Mouse (Mus musculus) brown adipose tissue, adult 24 weeks (tissue): ENCODE measurements around the gene Mien1. TPM values are rescaled to one million over a fixed set of nuclear protein-coding genes. Genes with fewer than 3 reads are reported as not detected.

ENCODE experiments used
- H3K27ac ChIP-seq: fragments of 200-500 bp; replicated peaks from 2 replicates; pipeline ENCODE4 v1.5.1; 2012; ENCODE audit warnings: low read depth, mild to moderate bottlenecking, low read length
- H3K4me1 ChIP-seq: fragments of 200-500 bp; 2 replicates; pipeline ENCODE4 v1.6.1; 2012; ENCODE audit warnings: low read length, mixed read lengths; ENCODE audit not compliant: control insufficient read depth, insufficient read depth, insufficient read length
- H3K4me3 ChIP-seq: fragments of 200-500 bp; 2 replicates; pipeline ENCODE4 v1.5.1; 2012; ENCODE audit warnings: low read depth, mild to moderate bottlenecking, low read length, moderate library complexity; ENCODE audit not compliant: insufficient read depth
- polyA plus RNA-seq: library from polyadenylated mRNA; stranded (reverse); fragments of >200 nt; gene quantifications from 2 replicates; pipeline ENCODE4 v1.2.4, GENCODE M21; 2012; ENCODE audit not compliant: missing spikeins, insufficient read depth, insufficient read length

The Mien1 gene
- polyA plus RNA-seq, 1 experiment = 141 TPM

DNA sequence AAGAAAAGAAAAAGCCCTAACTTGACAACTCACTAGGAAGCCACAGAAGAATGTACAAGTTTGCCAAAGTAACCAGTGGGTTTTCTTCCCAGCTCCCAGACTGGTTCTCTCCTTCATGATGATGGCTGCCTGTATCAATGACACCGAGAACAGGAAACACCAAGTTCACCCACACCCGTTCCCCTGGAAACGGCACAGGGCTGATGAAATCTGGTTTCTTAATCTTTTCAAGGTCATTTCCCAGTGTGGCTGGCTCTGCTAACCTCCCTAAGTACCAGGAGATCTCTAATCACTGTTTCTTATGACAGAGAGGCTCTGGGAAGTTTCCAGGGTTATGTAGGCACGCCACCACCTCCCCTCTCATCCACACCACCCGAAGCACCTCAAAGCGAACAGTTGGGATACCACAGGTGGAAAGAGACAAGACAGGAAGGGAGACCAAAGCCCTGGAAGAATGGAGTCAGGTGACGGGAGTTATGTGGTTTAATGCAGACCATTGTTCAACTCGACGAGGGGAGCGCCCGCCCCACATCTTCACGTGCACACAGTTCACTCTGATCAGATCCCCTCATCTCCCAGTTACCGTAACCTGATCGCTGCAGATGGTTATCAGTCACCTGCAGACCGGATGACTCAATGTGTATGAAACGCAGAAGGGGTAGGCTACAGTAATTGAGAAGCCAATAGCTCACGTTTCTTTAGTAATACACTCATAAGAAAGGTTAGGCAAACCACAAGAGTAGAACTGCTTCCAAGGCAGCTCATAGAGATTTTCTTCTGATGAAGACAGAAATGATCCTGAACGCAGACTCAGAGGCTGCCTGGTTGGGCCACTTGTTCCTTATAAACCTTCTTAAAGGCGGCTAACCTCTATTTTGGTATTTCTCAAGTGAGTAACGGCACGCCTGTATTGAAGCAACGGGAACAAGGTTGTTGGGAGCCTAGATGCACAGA is 31.2 kb upstream of the Mien1 start:
- Histone ChIP-seq H3K4me3 (no peak overlapping the region), H3K27ac (no peak overlapping the region), H3K4me1 (no peaks in the 10 kb centered on the region)

DNA sequence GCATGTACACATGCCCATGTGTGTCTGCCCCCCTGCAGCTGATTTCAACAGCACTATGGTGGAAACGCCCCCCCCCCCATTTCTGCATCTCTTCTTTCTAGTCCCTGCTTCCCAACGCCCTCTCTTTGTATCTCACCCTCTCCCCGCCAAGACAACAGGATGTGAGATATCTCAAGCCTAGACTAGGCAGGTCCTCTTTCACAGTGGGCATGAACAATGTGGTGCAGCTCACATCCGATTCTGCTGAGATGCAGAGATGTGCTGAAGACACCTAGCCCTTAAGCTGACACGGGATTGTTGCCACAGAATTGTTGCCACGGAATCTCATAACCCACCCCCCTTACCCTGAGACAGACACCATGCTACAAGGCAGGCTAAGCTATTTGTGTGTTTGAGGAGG is 25.7 kb upstream of the Mien1 start:
- Histone ChIP-seq H3K4me1 (no peaks in the 10 kb centered on the region), H3K4me3 (no peak overlapping the region), H3K27ac (no peak overlapping the region)

DNA sequence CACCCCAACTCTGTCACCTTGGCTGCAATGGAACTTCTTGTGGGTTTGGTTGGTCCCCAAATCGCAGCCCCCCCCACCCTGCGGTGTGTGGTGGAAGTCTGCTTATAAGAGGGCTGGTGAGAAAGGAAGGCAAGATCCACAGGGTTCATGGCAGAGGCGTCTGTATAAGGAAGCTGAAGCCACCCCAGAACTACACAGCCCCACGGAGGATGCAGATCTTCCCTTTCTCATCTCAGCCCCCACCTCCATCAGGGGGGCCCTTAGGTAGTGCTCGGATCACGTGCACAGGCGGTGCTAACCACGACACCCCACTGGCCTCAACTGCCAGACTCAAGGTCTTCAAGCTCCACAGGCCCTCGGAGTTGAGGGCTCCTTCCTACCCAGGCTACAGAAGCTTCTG is 25.1 kb upstream of the Mien1 start:
- H3K27ac ChIP-seq = no peak overlapping the region
- no peaks in the 10 kb centered on the region for H3K4me1 ChIP-seq

DNA sequence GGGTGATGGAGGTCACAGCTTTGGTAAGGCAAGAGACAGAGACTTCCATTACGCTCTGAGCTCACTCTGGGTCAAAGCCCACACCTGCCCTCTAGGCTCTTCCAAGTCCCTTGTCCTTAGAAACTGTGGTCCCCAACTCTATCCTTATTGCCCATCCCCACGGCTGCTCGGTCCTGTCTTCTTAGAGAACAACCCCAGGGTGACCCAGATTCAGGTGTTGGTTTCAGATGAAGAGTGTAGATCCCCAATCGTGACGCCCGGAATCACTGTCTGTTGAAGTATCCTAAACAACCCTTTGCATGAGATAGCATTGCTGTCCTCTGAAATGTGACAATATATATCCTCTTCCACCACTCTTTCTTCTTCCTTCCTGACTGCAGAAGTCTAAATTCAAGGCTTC is 23.5 kb upstream of the Mien1 start:
- H3K27ac ChIP-seq = no peak overlapping the region
- H3K4me3 ChIP-seq = no peak overlapping the region
- H3K4me1 ChIP-seq = no peaks in the 10 kb centered on the region

More for the DNA sequence above, 25.1 kb upstream of the Mien1 start:
- no peak overlapping the region for H3K4me3 ChIP-seq

DNA sequence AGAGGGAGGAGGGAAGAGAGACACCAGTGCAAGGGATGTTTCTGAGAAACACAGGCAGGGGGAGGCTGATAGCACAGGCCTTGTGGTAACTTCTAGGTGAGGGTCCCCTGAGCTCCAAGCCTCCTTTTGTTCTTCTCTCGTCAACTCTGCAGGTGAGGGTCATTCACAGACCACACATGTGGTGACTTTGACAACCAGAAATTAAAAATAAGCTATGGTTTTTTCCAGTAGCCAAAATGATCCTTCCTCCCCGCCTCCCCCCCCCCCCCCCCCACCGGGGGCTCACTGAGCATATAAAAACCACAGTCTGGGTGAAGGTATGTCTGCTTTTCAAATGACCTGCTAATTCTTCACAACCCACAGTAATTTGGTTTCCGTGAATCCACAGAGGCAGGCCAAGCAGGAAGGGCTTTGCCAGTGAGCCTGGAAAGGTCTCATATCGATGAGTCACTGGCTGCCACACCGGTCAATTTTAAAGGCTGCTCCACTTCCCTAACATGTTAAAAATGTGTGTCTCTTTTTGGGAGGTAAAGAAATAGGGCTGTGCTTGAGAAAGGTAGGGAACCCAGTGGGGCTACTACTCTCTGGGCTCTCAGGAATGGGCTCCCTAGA is 22.4 kb upstream of the Mien1 start:
- Histone ChIP-seq H3K27ac (no peak overlapping the region), H3K4me3 (no peak overlapping the region), H3K4me1 (no peaks in the 10 kb centered on the region)

DNA sequence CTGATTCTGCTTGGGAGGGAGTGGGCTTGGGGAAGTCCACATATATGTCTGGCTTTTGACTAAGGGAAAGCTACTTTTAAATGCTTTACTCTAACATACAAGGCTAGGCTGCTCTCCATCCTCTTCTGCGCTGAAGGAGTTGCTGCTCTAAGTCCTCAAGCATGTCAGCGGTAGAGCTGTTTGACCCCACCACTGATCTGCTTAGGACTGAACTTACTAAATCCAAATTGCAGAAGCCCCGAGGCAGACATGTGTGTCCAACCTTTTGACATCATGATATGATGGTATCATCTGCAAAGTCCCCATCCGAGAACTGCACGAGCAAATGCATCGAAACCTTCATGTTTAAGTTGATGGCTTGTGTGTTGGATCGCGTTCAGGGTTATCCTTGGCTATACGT is 21.1 kb upstream of the Mien1 start:
- Histone ChIP-seq H3K4me1 (no peaks in the 10 kb centered on the region), H3K27ac (no peak overlapping the region), H3K4me3 (no peak overlapping the region)

DNA sequence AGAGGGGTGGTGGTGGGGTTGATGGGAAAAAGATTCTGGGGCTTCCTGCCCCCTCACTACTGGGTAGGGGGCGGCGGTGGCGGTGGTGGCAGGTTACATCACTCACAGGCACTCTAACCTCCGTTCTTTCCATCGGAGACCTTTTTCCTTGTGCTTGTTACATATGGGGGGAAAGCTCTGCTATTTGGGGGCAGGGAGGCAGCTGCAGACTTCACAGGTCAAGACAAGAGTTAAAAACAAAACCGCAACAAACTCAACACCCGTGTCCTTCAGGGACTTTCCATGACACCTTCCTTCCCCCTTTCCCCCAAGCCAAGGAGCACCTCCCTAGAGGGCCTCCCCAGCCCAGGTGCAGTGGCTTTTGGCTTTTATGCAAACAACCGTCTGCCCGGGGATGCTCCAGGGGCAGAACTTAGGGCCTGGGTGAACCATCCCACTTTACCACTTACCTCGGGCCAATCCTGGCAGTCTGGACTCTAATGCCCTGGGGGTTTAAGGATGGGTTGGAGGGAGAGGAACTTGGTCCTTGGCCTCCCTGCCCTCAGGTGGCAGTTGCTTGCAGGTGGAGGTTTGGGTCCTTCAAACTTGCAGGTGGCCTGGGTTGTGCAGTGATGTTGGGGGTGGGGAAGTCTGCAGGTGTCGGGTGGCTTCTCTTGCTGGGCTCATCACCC is 20.4 kb upstream of the Mien1 start:
- Histone ChIP-seq H3K27ac (no peak overlapping the region), H3K4me3 (no peak overlapping the region), H3K4me1 (no peaks in the 10 kb centered on the region)

DNA sequence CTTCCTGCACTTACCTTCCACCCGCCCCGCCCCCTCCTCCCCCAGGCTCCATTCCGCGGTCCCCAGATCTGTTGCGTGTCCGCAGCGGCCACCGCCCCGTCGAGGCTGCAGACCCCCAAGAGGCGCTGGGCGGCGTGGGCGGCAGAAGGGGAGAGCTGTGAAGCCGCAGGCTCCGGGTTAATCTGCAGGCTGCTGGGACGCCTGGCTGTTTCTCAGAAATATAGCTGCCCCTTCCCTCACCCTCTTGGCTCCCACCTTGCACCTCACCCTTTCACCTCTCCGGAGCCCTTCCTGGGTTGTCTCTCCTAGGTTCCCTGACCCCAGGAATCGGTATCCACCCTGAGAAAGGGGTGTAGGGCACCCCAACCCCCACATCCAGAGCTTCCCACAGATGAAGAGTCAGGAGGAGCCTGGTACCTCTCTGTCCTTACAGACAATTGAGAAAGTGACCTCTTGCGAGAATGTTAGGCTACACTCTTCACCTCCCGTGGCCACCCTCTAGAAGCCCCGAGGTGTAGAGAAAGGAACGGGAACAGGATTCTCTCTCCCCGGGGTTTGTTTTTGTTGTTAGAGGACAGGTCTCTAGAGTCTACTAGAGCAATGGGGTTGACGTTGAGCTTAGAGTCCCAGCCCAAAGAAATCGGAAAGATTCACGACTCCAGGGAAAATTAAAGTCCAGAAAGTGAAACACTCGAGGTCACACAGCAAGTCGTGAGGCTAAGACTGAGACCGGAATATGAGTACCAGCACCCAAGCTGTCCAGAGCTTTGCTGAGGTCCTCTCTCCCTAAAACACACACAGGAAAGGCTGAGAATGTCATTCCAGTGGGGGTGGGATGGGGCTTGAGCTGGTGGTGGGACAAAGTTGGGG is 19.6 kb upstream of the Mien1 start:
- Histone ChIP-seq H3K4me3 (peak overlapping the region; percentile 69), H3K27ac (no peak overlapping the region), H3K4me1 (no peaks in the 10 kb centered on the region)

DNA sequence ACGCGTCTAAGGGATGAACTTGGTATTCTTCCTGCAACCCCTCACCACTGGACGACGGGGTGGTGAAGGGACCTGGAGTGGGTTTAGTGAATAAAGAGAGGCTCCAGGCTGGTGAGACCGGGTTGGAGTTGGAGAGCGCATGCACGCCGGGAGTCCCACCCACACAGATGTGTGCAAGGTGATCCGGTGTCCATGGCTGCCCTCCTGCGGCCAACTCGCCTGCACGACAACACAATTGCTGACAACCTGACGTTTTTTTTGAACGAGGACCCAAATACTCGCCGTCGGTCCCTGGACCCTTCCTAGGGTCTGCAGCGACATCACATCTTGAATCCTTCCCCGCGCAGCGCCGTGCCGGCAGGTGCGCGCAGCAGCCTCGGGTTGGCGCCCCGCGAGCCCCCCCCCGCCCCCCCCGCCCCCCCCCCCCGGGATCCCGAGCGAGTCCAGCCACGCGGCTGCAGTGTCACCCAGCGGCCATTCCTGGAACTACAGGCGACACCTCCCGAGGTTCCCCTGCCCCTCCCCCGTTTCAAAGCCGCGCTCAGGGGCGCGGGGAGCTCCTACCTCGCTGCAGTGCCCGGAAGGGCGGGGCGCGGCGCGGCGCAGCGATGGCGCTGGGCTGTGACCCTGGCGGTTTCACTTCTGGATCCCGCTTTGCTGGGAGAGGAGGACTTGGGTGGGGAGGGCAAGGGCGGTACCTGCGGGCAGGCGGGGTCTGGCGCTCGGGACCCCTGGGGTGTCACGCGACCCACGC is 18.8 kb upstream of the Mien1 start:
- H3K27ac ChIP-seq = no peak overlapping the region
- no peaks in the 10 kb centered on the region for H3K4me1 ChIP-seq
- H3K4me3 ChIP-seq = peak overlapping the region; percentile 69

DNA sequence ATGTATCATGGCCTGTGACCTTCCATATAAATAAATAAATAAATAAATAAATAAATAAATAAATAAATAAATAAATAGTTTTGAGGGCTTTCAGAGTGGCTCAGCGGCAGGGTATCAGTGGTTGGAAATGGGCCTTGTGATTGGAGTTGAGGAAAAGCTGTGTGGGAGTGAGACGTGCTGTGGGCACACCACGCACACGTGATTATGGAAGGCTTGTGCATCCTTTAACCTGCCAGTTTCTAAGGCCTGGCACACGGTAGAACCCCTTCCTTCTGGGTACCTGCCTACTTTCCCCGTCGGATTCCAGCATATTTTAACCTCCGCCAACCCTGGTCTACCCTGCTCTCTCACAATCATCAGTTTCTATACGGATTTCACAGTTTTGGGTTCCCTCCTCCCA is 18.2 kb upstream of the Mien1 start:
- peak overlapping the region; percentile 69 for H3K4me3 ChIP-seq

DNA sequence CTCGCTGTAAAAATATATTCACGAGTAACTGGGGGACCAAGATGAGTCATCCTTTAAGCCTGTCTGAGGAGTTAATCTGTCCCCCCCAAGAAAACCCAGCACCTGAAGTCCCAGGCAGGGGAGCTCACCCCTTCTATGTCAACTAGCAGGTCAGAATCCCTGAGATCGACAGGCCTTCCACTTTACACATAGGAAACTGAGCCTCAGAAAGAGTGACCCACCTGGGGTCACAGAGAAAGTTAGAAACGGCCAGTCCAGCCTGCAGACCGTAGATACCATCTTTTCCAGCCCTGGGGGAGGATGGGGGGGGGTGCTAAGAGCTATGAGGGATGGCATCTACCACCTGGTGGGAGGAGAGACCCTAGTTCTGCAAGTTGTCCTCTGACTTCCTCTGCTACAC is 17.8 kb upstream of the Mien1 start:
- H3K4me1 ChIP-seq = no peaks in the 10 kb centered on the region
- no peak overlapping the region for H3K4me3 ChIP-seq
- no peak overlapping the region for H3K27ac ChIP-seq

More for the DNA sequence above, 18.2 kb upstream of the Mien1 start:
- no peaks in the 10 kb centered on the region for H3K4me1 ChIP-seq
- H3K27ac ChIP-seq = no peak overlapping the region

DNA sequence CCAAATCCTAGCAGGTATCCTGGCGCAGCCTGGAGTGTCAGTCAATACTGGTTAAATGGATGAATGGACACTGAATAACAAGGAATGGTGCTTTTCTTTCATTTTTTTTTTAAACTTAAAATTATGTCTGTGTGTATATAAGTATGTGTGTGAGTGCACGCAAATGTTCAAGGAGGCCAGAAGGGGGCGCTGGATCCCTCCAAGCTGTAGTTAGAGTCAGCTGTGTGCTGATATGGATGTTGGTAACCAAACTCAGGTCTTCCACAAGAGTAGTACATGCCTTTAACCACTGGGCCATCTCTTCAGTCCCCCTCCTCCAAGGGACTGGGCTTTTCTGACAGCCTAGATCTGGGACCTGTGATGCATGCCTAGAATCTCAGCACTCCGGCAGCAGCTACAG is 16.7 kb upstream of the Mien1 start:
- no peak overlapping the region for H3K4me3 ChIP-seq
- H3K4me1 ChIP-seq = no peaks in the 10 kb centered on the region
- no peak overlapping the region for H3K27ac ChIP-seq

DNA sequence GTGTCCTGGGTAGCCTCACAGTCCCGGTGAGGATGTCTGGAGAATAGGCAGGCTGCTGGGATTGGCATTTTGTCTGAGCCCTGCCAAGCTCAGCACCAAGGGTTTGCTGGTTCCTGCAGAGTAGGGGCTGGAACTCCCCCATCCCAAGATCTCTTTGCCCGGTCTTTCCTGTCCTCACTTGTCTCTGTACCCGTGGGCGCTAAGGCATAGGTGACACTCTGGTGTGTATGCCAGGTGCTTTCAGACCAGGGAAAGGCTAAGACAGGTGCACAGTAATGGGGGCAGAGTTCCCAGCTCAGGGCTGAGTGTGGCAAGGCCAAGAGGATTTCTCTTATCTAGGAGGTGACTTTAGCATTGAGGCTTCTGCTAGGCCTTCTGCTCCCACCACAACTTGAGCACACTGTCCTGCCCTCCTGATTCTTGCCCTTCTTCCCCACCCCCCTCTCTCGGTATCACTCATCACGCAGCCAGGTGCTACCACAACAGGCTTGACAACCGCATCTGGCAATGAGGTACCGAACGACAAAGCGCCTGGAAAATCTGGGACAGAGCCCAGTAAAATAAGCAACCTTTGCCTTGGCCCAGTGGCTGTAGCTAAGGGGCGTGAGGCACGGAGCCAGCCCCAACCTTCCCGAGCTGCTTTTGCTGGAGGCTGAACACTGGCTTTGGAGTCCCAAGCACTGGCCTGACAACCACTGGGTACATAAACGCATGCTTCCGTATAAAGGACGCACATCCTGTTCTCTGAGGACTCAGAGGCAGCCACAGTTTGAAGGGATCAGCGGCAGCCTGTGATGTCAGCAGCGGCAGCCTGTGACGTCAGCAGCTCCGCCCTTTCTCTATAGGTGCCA is 11.4 kb upstream of the Mien1 start:
- H3K4me3 ChIP-seq = no peak overlapping the region

More for the DNA sequence above, 11.4 kb upstream of the Mien1 start:
- no peak overlapping the region for H3K27ac ChIP-seq
- H3K4me1 ChIP-seq = 0 out of 2 replicates have a peak, but pooled peaks cover 2% of the 10 kb centered on the region
